Mouse (Mus musculus) c-Kit-positive CD71-negative TER-119-negative erythroid progenitor cells, embryonic 14.5 days (primary cell): ENCODE data around the gene BC067074.
"Not testable (repeated sequence)": the region's sequence is repeated elsewhere in the genome, so short reads cannot be mapped to it uniquely, and the experiment has no call there.

Experiments used
- DNase-seq: peaks from one replicate; pipeline ENCODE4 v3.0.0-alpha.2; 2013; ENCODE audit warnings: low read depth

Gene BC067074

DNA sequence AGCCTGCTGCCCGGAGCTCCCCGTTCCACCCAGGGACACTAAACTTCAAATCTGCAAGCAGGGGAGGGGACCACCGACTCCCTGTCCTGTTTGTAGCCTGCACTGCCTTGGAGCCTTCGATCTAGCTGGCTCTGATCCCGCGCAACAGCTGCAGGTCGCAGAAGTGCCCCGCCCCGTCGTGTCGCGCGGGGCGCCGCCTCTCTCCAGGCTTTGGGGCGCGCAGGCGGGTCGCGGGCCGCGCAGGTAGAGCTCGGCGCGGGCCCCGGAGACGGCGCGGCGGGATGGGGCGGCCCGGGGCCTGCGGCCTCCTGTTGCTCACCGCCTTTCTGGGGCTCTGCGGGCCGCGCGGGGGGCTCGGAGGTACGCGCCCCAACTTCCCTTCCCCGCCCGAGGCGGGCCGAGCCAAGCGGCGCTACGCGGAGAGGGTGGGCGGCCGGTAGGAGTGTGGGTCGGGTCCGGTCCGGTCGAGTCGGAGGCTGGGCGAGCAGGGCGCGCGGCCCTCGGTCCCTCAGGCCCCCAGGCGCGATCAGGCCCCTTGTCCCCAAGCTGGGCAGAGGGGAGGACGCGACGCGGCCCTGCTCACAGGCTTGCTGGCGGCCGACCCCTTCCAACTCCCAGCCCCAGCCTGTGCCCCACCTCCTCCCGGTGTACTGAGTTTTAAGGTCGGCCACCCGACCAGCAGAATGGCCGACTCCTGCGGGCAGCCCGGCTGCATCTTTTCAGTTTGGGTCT is at the start of gene BC067074:
BC067074 (plus strand) TSS at position 185 of the 732 bp plus-strand sequence.
- no peak for DNase-seq

GRCm38 (mm10) chr13:113245025-113245424 is 47.9 kb upstream of the BC067074 start:
- no peak for DNase-seq

- DNase-seq, result not testable (repeated sequence)
Measured at GRCm38 (mm10) chr13:113252580-113252979, 40.4 kb upstream of the BC067074 start.

DNA sequence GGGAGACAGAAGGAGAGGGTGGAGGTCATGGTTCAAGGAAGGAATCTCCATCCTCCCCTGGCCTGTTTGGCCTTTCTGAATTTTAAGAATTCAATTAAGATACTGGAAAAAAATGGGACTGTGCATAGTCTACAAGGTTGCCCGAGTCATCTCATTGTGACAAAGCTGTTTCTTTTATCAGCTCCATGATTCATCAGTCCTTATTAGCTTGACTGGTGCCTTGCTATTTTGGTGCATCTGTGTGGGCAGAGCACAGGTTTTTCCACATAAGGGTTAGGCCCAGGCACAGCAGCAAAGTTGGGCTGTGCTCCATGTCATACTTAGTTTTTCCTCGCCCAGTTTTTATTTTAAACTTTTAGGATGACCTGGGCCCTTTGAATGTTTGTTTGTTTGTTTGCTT is 36.2 kb upstream of the BC067074 start:
- no peak for DNase-seq

- DNase-seq, result no peak
Measured at GRCm38 (mm10) chr13:113257190-113257589, 35.8 kb upstream of the BC067074 start.

- DNase-seq, result no peak
Measured at GRCm38 (mm10) chr13:113259237-113259636, 33.7 kb upstream of the BC067074 start.

GRCm38 (mm10) chr13:113262822-113263221 is 30.1 kb upstream of the BC067074 start:
- no peak for DNase-seq

DNA sequence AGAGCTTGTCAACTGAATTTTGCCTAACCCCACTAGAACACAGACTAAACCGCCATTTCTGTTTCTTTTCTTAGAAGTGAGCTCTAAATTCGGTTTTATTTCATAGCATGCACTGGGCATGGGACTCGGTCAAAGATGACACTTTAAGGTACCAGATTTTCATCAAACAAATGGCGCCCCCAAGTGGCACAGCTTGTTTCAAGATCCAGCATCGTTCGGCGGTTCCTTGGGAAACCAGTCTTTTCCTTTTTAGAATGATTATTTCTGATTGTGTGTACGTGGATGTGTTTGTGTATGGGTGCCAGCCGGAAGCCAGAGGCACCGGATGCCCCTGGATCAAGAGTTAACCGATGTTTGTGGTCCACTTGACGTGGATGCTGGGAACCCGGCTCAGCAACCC is 27.7 kb upstream of the BC067074 start:
- DNase-seq, result no peak

DNA sequence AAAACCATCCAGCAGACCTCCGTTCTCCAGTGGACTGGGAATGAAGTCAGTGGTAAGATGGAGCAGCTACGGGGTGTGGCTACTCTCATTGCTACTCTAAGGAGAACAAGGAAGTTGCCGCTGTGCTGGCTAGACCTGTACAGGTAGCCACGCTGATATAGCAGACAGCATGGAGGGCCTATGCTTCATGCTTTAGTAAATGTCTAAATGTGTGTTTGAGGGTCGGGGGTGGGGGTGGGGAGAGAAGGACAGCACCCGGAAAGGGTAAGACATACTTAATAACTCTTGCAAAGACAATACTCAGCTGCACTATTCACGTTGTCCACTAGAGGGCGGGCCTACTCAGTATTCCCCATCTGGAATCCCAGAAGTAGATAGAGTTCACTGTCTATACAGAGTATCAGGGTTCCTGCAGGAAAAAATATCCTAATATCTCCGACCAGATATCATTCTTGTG is 26.4 kb upstream of the BC067074 start:
- peak; percentile 59 for DNase-seq

DNA sequence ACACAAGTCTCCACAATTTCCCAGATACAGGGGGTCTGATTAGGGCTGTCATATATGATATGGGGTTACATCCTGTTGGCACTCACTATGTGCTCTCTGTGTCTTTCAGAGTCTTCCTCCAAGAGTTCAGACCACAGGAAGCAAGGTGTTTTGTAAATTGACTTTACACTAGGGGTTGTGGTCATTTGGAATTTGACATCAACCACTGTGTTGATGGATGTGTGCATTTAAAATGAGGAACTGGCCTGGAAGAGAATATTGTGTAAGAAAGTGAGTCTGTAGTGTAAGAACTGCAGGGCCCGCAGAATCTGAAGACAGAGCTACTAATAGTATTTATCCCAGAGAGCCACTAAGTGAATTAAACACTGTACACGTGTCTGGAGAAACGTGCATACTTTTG is 25.8 kb upstream of the BC067074 start:
- no peak for DNase-seq

DNA sequence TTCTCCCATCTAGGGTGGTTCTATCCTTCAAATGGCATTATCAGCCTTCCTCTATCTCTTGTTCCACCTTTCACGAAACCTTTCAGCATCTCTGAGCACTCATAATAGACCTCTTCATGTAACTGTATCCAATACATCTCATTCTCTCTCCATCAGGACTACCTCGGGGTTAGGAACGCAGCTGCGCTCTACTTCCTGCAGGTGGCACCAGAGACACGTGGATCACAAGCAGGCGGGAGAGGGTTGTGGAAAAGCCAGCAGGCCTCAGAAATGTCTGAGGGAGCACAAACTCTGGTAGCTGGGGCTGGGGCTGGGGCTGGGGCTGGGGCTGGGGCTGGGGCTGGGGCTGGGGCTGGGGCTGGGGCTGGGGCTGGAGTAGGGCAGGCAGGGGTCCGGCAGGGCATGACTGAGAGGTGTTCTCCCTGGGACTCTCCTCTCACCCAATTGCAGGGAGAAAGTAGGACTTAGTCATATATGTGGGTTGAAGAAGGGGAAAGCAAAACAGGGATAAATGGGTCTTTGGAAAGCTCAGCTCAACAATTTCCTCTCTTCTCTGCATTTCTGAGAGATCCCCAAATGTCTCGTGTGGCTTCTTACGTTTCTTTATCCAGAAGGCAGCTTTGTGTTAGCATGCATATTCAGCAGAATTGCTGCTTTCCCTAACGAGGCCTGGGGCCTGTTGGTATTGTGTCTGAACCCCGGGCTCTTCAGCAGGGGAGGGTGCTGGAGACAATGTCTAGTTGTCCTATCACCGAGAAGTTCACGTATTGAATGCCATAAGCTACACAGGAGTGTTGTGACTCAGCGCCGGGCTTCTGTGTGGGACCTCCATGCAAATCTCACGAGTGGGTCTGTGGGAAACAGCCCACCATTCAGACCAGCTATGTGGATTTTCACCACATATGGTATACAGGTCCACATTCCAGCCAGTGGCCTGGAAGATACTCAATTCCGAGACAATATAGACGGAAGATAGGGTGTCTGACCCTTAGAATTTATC is 22.9 kb upstream of the BC067074 start:
- peak; percentile 79 for DNase-seq

DNA sequence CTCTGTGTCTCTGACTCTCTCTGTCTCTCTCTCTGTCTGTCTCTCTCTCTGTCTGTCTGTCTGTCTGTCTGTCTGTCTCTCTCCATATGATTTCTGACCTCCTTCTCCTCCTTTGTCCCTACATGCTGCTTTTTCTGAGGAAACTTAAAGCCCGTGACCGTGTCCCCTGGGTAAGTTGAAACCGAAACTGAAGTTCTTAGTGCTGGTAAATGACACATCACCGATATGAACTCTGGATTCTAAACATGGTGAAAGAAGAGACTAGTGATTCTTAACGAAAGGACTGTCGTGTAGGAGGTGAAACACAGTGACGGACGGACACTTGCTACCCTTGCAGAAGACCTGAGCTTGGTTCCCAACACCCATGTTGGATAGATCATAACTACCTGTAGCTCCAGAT is 21.8 kb upstream of the BC067074 start:
- DNase-seq, result no peak

- DNase-seq, result no peak
Measured at GRCm38 (mm10) chr13:113287141-113287540, 5.8 kb upstream of the BC067074 start.

GRCm38 (mm10) chr13:113288210-113289197 is 4.5 kb upstream of the BC067074 start:
- no peak for DNase-seq

GRCm38 (mm10) chr13:113289760-113290159 is 3.2 kb upstream of the BC067074 start:
- no peak for DNase-seq

DNA sequence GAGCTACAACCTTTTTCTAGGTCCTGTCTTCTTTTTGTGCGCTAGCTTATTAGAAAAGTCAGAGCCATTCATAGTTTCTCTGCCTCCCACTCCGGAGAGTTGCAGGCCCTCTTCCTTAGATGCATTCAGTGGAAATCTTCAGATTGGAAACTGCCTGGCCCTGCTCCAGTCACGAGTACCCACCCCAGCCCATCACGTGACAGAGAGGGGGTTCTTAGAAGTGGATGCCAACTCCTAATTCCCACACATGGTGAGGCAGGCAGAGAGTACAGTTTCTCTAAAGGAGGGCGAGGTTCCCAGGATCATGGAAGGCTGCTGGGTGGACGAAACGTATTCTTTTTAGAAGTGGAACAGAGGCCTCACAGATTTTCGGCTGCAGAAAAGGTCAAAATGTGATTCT is 958 bp upstream of the BC067074 start:
- DNase-seq, result no peak

- no peak for DNase-seq
Measured at GRCm38 (mm10) chr13:113293707-113294432, 911 bp downstream of the BC067074 start.

DNA sequence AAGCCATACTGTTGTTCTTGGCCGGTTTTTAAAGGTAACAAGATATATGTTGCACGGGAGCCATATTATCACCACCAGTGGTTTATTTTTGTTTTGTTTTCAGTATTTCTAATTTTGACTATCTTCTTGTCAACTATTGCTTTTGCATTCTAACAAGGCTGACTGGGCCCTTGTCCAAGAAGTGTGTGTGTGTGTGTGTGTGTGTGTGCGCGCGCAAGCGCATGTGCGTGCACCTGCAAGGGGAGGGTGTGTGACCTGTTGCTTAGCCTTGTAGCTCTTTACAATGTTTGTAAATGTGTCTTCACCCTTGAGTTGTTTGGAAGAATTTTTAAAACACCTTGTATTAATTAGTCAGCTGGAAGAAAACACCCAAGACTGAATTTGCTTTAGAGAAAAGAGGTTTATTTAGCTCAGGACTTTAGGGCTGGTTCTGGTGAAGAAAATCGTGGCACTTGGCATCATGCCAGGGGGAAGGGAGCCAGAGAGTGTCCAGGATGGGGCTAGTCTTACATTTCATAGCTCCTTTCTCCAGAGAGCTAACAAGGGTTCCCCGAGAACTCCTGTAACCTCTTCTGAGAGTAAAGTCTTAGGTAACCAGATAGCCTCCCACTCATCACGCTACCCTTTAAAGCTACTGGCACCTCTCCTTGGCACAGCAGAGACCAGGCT is 3.0 kb downstream of the BC067074 start:
- DNase-seq, result no peak

DNA sequence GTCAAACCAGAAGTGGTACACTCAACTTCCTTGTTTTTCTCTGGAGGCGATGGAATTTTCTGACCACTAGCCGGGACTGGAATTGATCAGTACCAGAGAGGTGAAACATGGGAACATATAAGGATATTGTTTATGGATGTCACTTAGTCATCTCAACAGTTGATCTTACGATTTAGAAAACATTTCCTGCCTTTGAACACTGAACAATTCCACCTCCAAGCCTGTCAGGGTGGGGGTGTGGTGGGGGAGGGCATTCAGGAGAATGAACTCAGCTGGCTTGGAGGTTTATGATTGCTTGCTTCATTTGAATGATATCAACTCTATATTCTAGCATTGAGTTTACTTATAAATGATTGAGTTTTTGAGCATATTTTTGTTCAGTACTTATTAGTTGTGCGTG is 13.6 kb downstream of the BC067074 start:
- DNase-seq, result no peak

- DNase-seq, result no peak
Measured at GRCm38 (mm10) chr13:113319588-113319987, 26.6 kb downstream of the BC067074 start.
